Mouse (Mus musculus): ENCODE data around the gene Dock8. TPM values are rescaled to one million over a fixed set of nuclear protein-coding genes. Genes with fewer than 3 reads are reported as not detected.
A peak's percentile ranks its signal among the peaks of the same experiment; 100 is the strongest.

Gene Dock8
- total and polyA plus RNA-seq, 2 experiments from 2014 or later, result 1.1 to 2.9 TPM

DNA sequence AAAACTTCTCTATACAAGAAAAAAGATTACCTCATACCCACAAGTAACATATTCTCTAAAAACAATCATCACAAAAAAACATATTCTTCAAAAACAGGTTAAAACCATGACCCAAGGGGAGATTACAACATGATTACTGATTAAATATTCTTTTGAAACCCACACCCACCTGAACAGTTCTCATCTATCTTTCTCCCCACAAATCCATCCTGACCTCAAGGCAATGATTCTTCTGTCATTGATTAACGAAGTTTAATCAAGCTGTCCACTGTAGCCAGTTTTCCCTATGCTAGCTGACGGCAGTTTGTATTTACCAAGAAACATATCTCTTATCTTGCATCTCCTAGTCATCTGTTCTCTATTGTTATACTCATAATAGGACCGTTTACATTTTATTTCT lies 98.6 kb downstream of the Dock8 start:
- Histone ChIP-seq H3K9me3 (ENCODE audit: low read length) (no peaks in the 10 kb centered on the region), H3K4me2 (ENCODE audit: low read depth, low read length) (no peak overlapping the region), H3K36me3 (ENCODE audit: insufficient read depth, low read length) (no peaks in the 10 kb centered on the region), H3K4me1 (ENCODE audit: insufficient read depth, low read length) (no peaks in the 10 kb centered on the region), H3K27me3 (ENCODE audit: insufficient read depth, low read length) (no peaks in the 10 kb centered on the region), H3K9ac (replicated peaks; ENCODE audit: low read length) (no peak overlapping the region), H3K4me3 (ENCODE audit: low read length) (no peak overlapping the region), H3K27ac (no peak overlapping the region)
- no peak for ATAC-seq
- WGBS, result 70% methylated on average over 3 of the region's 3 CpGs
- no peak for TF ChIP-seq CTCF (IDR thresholded peaks at IDR 0.05; ENCODE audit: low read depth)
- DNase-seq (ENCODE audit: low spot score), result no peak

DNA sequence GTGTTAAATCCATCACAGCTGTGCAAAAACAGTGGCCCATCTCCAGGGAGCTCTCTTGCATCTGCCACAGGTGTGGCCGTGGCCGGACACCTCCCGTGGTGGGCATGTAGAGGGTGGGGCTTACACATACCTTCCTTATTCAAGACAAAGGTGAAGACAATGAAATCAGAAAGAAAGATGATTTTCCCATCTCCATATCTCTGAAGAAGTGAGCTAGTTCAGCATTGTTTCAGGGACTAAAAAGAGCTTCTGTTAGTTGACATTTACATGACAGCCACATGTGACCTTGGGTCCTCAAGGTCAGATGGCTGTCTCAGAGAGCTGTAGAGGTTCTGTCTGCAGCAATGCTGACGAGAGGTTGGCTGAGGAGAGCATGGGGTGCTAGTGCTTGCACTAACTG lies 99.6 kb downstream of the Dock8 start:
- no peak for ATAC-seq
- Histone ChIP-seq H3K4me3 (ENCODE audit: low read length) (no peak overlapping the region), H3K27ac (no peak overlapping the region), H3K36me3 (ENCODE audit: insufficient read depth, low read length) (no peaks in the 10 kb centered on the region), H3K9me3 (ENCODE audit: low read length) (no peaks in the 10 kb centered on the region), H3K27me3 (ENCODE audit: insufficient read depth, low read length) (no peaks in the 10 kb centered on the region), H3K4me2 (ENCODE audit: low read depth, low read length) (no peak overlapping the region), H3K4me1 (ENCODE audit: insufficient read depth, low read length) (no peaks in the 10 kb centered on the region), H3K9ac (replicated peaks; ENCODE audit: low read length) (no peak overlapping the region)
- no peak for DNase-seq (ENCODE audit: low spot score)
- TF ChIP-seq CTCF (IDR thresholded peaks at IDR 0.05; ENCODE audit: low read depth), result no peak
- WGBS, result 79% methylated on average over 4 of the region's 4 CpGs

DNA sequence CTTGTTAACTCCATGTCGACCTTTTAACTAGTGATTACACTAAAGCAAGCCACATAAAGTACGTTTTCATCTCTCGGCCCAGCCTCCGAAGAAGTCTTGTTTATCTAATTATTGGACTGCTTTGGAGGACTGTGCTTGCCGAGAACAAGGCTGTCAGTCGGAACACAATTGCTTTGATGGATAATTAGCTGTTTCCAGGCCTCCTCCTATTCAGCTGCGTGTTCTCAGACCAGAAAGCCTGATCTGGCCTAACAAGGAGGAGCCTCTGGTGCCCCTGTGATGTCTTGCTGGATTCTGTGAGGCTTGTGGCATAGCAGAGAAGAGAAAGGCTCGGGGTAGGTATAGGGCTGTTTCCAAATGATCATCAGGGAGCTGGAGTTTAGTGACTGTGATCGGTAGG lies 106.3 kb downstream of the Dock8 start:
- no peaks in the 10 kb centered on the region for H3K27me3 ChIP-seq (ENCODE audit: insufficient read depth, low read length)
- H3K36me3 ChIP-seq (ENCODE audit: insufficient read depth, low read length), result no peaks in the 10 kb centered on the region
- DNase-seq (ENCODE audit: low spot score) (no peak), ATAC-seq (no peak)
- 47% methylated on average over 9 of the region's 9 CpGs for WGBS
- TF ChIP-seq CTCF (IDR thresholded peaks at IDR 0.05; ENCODE audit: low read depth), result no peak
- H3K4me2 ChIP-seq (ENCODE audit: low read depth, low read length), result no peak overlapping the region
- no peak overlapping the region for H3K4me3 ChIP-seq (ENCODE audit: low read length)
- no peaks in the 10 kb centered on the region for H3K4me1 ChIP-seq (ENCODE audit: insufficient read depth, low read length)
- H3K27ac ChIP-seq, result no peak overlapping the region
- H3K9ac ChIP-seq (replicated peaks; ENCODE audit: low read length), result no peak overlapping the region
- H3K9me3 ChIP-seq (ENCODE audit: low read length), result no peaks in the 10 kb centered on the region

DNA sequence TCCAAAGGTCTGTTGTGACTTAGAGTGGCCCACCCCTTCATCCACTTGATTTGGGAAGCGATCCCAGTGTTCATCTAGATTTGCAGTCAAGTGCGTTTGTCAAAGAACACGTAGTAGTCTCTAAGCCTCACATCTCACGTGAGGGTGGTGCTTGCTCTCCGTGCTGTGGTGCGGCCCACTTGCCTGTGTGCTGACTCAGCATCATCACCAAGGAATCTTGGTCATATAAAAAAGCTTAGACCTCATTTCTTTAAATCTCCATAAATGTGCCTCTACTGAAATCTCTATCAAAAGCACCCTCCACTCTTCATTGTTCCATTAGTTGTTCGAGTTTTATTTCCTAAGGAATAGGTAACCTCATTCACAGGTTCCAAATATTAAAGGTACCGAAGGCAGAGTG lies 107.0 kb downstream of the Dock8 start:
- Histone ChIP-seq H3K9me3 (ENCODE audit: low read length) (no peaks in the 10 kb centered on the region), H3K9ac (replicated peaks; ENCODE audit: low read length) (no peak overlapping the region), H3K4me3 (ENCODE audit: low read length) (no peak overlapping the region), H3K27ac (no peak overlapping the region), H3K36me3 (ENCODE audit: insufficient read depth, low read length) (no peaks in the 10 kb centered on the region), H3K4me1 (ENCODE audit: insufficient read depth, low read length) (no peaks in the 10 kb centered on the region), H3K4me2 (ENCODE audit: low read depth, low read length) (no peak overlapping the region), H3K27me3 (ENCODE audit: insufficient read depth, low read length) (no peaks in the 10 kb centered on the region)
- TF ChIP-seq CTCF (IDR thresholded peaks at IDR 0.05; ENCODE audit: low read depth), result no peak
- 87% methylated on average over 8 of the region's 8 CpGs for WGBS
- ATAC-seq, result no peak
- no peak for DNase-seq (ENCODE audit: low spot score)

DNA sequence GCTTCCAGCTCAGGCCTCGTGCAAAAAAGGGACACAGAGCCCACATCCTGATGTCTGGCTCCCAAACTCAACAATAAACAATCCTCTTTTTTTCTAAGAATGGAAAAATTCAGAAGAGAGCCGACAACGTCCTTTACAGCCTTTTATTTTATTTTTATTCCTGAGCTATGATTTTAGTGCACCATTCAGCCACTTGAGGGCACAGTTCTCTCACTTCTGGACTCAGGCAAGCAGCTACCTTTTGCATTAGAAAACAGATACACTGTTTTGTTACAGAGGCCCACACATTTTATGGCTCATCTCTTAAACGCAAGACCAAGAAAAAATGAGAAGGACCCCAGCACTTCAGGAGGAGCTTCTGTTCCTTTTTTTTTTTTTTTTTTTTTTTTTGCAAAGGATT lies 108.1 kb downstream of the Dock8 start:
- H3K9me3 ChIP-seq (ENCODE audit: low read length), result no peaks in the 10 kb centered on the region
- ATAC-seq, result no peak
- no peak overlapping the region for H3K27ac ChIP-seq
- WGBS, result 30% methylated on average over 4 of the region's 4 CpGs
- no peaks in the 10 kb centered on the region for H3K36me3 ChIP-seq (ENCODE audit: insufficient read depth, low read length)
- no peak overlapping the region for H3K9ac ChIP-seq (replicated peaks; ENCODE audit: low read length)
- 0 out of 2 replicates have a peak overlapping the region, but pooled peaks have one; percentile 0 for H3K4me2 ChIP-seq (ENCODE audit: low read depth, low read length)
- H3K27me3 ChIP-seq (ENCODE audit: insufficient read depth, low read length), result no peaks in the 10 kb centered on the region
- TF ChIP-seq CTCF (IDR thresholded peaks at IDR 0.05; ENCODE audit: low read depth), result peak; percentile 76
- peaks cover 3% of the 10 kb centered on the region; the same call in 1 of the 2 replicates for H3K4me1 ChIP-seq (ENCODE audit: insufficient read depth, low read length)
- DNase-seq (ENCODE audit: low spot score), result peak; percentile 70
- no peak overlapping the region for H3K4me3 ChIP-seq (ENCODE audit: low read length)

DNA sequence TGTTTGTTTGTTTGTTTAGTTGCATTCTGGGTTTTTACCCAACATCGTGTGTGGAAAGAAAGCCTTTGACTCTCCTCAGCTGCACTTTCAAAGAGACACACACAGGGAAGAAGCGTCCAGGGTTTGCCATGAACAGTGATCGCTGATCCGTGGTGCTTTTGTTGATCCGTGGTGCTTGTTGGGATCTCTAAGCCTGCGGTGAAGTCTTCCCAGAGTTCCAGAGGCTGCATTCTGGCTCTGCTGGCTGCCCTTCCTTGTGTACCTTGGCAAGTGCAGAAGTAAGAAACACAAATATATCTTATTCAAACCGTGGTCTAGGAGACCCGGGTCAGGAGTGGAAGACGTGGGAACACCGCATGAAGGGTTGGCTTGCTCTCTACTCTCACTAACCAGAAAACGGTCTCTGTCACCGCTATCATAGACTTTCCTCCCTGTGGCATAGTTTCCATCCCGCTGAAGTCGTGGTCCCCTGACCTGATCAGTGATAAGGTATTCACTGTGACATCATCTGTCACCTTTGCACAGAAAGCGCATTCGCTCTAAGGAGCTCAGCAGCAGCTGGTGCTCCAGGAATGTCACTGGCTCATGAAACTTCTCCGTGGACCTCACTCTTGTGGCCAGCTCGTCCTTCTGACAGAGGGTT lies 112.4 kb downstream of the Dock8 start:
- no peak for ATAC-seq
- no peaks in the 10 kb centered on the region for H3K36me3 ChIP-seq (ENCODE audit: insufficient read depth, low read length)
- no peak for DNase-seq (ENCODE audit: low spot score)
- H3K27ac ChIP-seq, result no peak overlapping the region
- WGBS, result 57% methylated on average over 18 of the region's 18 CpGs
- H3K4me2 ChIP-seq (ENCODE audit: low read depth, low read length), result 0 out of 2 replicates have a peak overlapping the region, but pooled peaks have one; percentile 20
- no peak for TF ChIP-seq CTCF (IDR thresholded peaks at IDR 0.05; ENCODE audit: low read depth)
- no peaks in the 10 kb centered on the region for H3K27me3 ChIP-seq (ENCODE audit: insufficient read depth, low read length)
- H3K9me3 ChIP-seq (ENCODE audit: low read length), result no peaks in the 10 kb centered on the region
- no peak overlapping the region for H3K4me3 ChIP-seq (ENCODE audit: low read length)
- no peak overlapping the region for H3K9ac ChIP-seq (replicated peaks; ENCODE audit: low read length)
- peaks cover 3% of the 10 kb centered on the region; the same call in 1 of the 2 replicates for H3K4me1 ChIP-seq (ENCODE audit: insufficient read depth, low read length)

DNA sequence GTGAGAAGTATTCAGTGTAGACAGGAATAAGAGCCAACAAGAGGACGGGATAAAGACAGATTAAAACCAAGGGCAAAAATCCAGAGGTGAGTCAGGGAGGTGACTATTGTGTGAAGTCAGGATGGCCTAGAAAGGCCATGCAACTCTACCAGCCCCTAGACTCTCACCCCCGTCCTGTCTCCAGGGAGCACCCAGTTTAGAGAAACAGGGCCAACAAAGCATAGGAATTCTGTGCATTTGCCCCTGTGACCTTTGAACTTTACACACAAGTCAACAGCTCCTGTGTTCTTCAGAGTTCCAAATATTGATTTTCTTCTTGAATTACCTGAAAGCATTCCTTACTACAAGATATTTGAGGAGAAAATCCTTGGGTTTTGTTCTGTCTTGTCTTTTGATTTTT lies 117.6 kb downstream of the Dock8 start:
- no peak overlapping the region for H3K9ac ChIP-seq (replicated peaks; ENCODE audit: low read length)
- no peaks in the 10 kb centered on the region for H3K27me3 ChIP-seq (ENCODE audit: insufficient read depth, low read length)
- H3K4me3 ChIP-seq (ENCODE audit: low read length), result no peak overlapping the region
- H3K4me1 ChIP-seq (ENCODE audit: insufficient read depth, low read length), result peaks cover 3% of the 10 kb centered on the region; the same call in 1 of the 2 replicates
- H3K27ac ChIP-seq, result no peak overlapping the region
- ATAC-seq, result no peak
- H3K36me3 ChIP-seq (ENCODE audit: insufficient read depth, low read length), result no peaks in the 10 kb centered on the region
- no peak for TF ChIP-seq CTCF (IDR thresholded peaks at IDR 0.05; ENCODE audit: low read depth)
- H3K9me3 ChIP-seq (ENCODE audit: low read length), result no peaks in the 10 kb centered on the region
- DNase-seq (ENCODE audit: low spot score), result no peak
- no peak overlapping the region for H3K4me2 ChIP-seq (ENCODE audit: low read depth, low read length)
- WGBS, result 49% methylated on average over 2 of the region's 2 CpGs

Data from hindbrain, postnatal 0 days (tissue).